21 mouse cellular contexts compared by ENCODE assay signal in genomic region chr16:92235222-92235621, GRCm38 (mm10). TPM values are rescaled to one million over a fixed set of nuclear protein-coding genes. Genes with fewer than 3 reads are reported as not detected.
DNase-seq lines count a peak whose midpoint lies in the region; ATAC-seq and TF ChIP-seq lines count a peak whose summit lies in the region.
"Had no signal": no experiment of that assay in that cellular context is flagged by ENCODE, and none has a peak within 500 bp of the region (broad histone marks: within the 10 kb centered on the region; RNA-seq: fewer than 3 reads in every experiment).

No protein-coding gene starts in this region.

- no peak overlapping the region for H3K4me3 ChIP-seq in midbrain, embryonic 10.5 days
- H3K4me3 ChIP-seq in midbrain, embryonic 11.5 days (ENCODE audit: low read depth, low read length) = no peak overlapping the region
- H3K4me3 ChIP-seq in small intestine, adult 2 months (ENCODE audit: low read depth, low read length) = no peak overlapping the region
- H3K4me3 ChIP-seq: embryonic facial prominence, embryonic 13.5 days; forebrain, embryonic 12.5 days; heart, adult 2 months; heart, embryonic 12.5 days; hindbrain, embryonic 15.5 days had no signal

- WGBS in midbrain, embryonic 10.5 days = 76% methylated on average over 9 of the region's 9 CpGs
- WGBS in midbrain, embryonic 11.5 days = 73% methylated on average over 9 of the region's 9 CpGs
- WGBS in small intestine, adult 2 months = 27% methylated on average over 9 of the region's 9 CpGs

- peak overlapping the region; percentile 46 for H3K27ac ChIP-seq in midbrain, embryonic 10.5 days (replicated peaks)
- no peak overlapping the region for H3K27ac ChIP-seq in midbrain, embryonic 11.5 days (ENCODE audit: low read depth, low read length)
- H3K27ac ChIP-seq in small intestine, adult 2 months (ENCODE audit: insufficient read depth, low read depth, low read length) = peak overlapping the region; percentile 68
- H3K27ac ChIP-seq: embryonic facial prominence, embryonic 13.5 days; forebrain, embryonic 12.5 days; heart, adult 2 months; hindbrain, embryonic 15.5 days had no signal

- no peak for ATAC-seq in midbrain, embryonic 11.5 days (ENCODE audit: low FRiP score)
- ATAC-seq: forebrain, embryonic 16.5 days; inflammation-experienced regulatory T-cells, adult 6 months had no signal

- no peak for DNase-seq in midbrain, embryonic 10.5 days (ENCODE audit: low spot score)
- no peak for DNase-seq in midbrain, embryonic 11.5 days (ENCODE audit: low spot score, missing footprints)
- peak; percentile 65 for DNase-seq in ZHBTc4 (ENCODE audit: low read depth, low spot score)
- no peak for DNase-seq in adrenal gland, postnatal 25 days
- no peak for DNase-seq in lung, postnatal 14 days
- DNase-seq: adrenal gland, adult 2 months; cerebellum, adult 11-12 months; cerebellum, adult 9-10 months; cerebellum, postnatal 25 days; gastrocnemius, postnatal 10 days; heart, adult 2 months had no signal

- TF ChIP-seq CTCF in small intestine, adult 2 months (IDR thresholded peaks at IDR 0.05; ENCODE audit: extremely low read depth, insufficient read length, insufficient replicate concordance, low read depth, low read length) = no peak

- H3K4me1 ChIP-seq in midbrain, embryonic 10.5 days = peaks cover 27% of the 10 kb centered on the region
- H3K4me1 ChIP-seq in midbrain, embryonic 11.5 days (ENCODE audit: control insufficient read depth, insufficient read depth, low read length) = peaks cover 2% of the 10 kb centered on the region; the same call in 1 of the 2 replicates
- peaks cover 13% of the 10 kb centered on the region; the same call in 1 of the 2 replicates for H3K4me1 ChIP-seq in small intestine, adult 2 months (ENCODE audit: control insufficient read depth, insufficient read depth, insufficient read length, low read length)

- H3K4me2 ChIP-seq in midbrain, embryonic 11.5 days = no peak overlapping the region
- H3K4me2 ChIP-seq: embryonic facial prominence, embryonic 13.5 days; forebrain, embryonic 12.5 days; hindbrain, embryonic 15.5 days had no signal

- H3K9me3 ChIP-seq in midbrain, embryonic 10.5 days (replicated peaks) = 0 out of 2 replicates have a peak, but pooled peaks cover 6% of the 10 kb centered on the region
- no peaks in the 10 kb centered on the region for H3K9me3 ChIP-seq in midbrain, embryonic 11.5 days (ENCODE audit: control insufficient read depth, low read length)
- H3K9me3 ChIP-seq: embryonic facial prominence, embryonic 13.5 days; forebrain, embryonic 12.5 days; hindbrain, embryonic 15.5 days had no signal

- H3K9ac ChIP-seq in midbrain, embryonic 11.5 days (ENCODE audit: low read length) = no peak overlapping the region
- H3K9ac ChIP-seq: embryonic facial prominence, embryonic 13.5 days; forebrain, embryonic 12.5 days; heart, embryonic 12.5 days; hindbrain, embryonic 15.5 days had no signal

- no peaks in the 10 kb centered on the region for H3K27me3 ChIP-seq in midbrain, embryonic 10.5 days (ENCODE audit: low read depth, poor library complexity, severe bottlenecking)
- H3K27me3 ChIP-seq in midbrain, embryonic 11.5 days (ENCODE audit: control insufficient read depth, insufficient read depth, low read length) = no peaks in the 10 kb centered on the region
- no peaks in the 10 kb centered on the region for H3K27me3 ChIP-seq in small intestine, adult 2 months (ENCODE audit: control insufficient read depth, insufficient read depth, low read length)
- H3K27me3 ChIP-seq: forebrain, embryonic 12.5 days; heart, embryonic 12.5 days; hindbrain, embryonic 15.5 days had no signal

- no peaks in the 10 kb centered on the region for H3K36me3 ChIP-seq in midbrain, embryonic 10.5 days
- H3K36me3 ChIP-seq in midbrain, embryonic 11.5 days (ENCODE audit: control insufficient read depth, insufficient read depth, low read length) = no peaks in the 10 kb centered on the region
- no peaks in the 10 kb centered on the region for H3K36me3 ChIP-seq in small intestine, adult 2 months (ENCODE audit: control insufficient read depth, insufficient read depth, low read length)
- H3K36me3 ChIP-seq: embryonic facial prominence, embryonic 13.5 days; forebrain, embryonic 12.5 days; heart, embryonic 12.5 days; hindbrain, embryonic 15.5 days had no signal

- TF ChIP-seq POLR2A in small intestine, adult 2 months (IDR thresholded peaks at IDR 0.05; ENCODE audit: low read depth, low read length) = no peak

RNA-seq across cellular contexts. Expression of gene Kcne2, which starts 57.0 kb away (rescaled TPM):
- polyA plus RNA-seq in midbrain, embryonic 10.5 days (2016; fragmentation: Nextera tagmentation; extraction: Ambion mirVana) = 0.23 and 0.29 TPM in 2 replicates
- polyA plus RNA-seq in midbrain, embryonic 11.5 days (2014; fragmentation: Nextera tagmentation; extraction: Ambion mirVana) = 0.12 and 0.14 TPM in 2 replicates
- not detected in 2 replicates for polyA plus RNA-seq in small intestine, adult 2 months (2012; rRNA removed)
- total RNA-seq in adrenal gland, postnatal 25 days (2021) = not detected in 2 replicates
- total RNA-seq: adrenal gland, adult 2 months; gastrocnemius, postnatal 10 days; gastrocnemius, postnatal 4 days; heart, adult 2 months; heart, postnatal 25 days; MEL had no signal
- polyA plus RNA-seq: adrenal gland, adult 2 months; heart, adult 2 months; inflammation-experienced regulatory T-cells, adult 6 months had no signal
